Mouse (Mus musculus): ENCODE results near the gene Tmprss9. TPM values are rescaled to one million over a fixed set of nuclear protein-coding genes. Genes with fewer than 3 reads are reported as not detected.

The Tmprss9 gene
- total RNA-seq, 2 experiments from 2014 or later = not detected

DNA sequence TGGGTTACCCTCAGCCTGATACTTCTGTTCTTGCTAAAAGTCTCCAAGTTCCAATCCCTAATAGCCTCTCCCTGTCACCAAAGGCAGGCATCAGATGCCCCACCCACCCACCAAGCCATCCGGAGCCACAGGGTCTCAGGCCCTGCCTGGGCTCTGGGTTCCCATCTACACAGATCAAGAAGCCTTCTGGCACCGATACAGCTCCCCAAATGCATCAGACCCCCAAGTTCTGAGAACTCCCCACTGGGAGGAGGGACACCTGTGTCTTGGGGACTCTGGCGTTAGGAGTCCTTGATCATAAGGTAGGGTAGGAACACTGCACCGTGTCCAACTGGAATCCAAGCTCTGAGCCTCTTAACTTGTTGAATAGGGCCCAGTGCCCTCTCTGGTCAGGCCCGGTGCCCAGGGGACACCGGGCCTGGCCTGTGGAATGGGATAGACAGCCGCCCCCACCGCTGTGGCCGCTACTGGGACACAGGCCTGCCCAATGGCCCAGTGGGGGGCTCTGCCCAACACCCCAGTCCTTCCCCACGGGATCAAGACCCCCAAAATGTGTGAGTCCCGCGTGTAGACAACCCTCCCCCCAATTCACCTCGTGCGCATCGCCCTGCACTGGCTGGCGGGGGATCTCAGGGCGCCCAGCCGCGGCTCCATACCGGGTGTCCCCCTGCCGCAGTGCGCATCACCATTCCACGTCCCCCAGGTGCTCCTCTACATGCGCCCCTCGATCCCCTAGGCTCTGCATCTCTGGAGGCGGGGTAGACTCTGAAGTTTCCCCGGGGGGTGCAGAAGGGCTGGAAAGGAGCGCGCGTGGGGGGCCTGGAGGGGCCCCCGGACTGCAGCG, 28.3 kb upstream of the Tmprss9 start:
- no peak for DNase-seq (ENCODE audit: low spot score)

DNA sequence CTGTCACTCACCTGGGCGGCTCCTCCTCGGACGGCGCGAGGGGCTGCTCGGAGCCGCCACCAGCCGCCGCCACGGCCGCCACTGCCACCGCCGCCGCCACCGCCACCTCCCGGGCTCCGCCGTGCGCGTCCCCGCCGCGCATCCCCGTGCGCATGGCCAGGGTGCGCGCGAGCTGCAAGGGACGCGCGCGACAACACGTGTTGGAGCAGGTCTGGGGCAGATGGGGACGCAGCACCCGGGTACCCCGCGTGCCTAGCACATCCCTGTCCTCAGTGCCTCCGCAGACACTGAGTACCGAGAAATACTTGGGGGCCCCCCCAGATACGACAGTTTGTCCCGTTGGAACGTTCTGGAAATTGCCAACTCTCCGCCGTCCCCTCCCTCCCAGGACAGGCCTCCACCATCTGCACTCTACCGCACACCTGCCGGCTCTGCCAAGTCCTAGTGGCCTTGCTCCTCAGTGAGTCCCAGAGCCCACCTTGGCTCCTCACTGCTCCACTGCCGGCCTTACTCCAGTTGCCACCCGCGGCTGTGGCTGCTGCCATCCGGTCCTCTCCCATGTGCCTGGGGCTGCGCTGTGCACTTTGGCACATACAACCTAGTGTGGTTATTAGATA, 27.6 kb upstream of the Tmprss9 start, which contains the start of gene Lingo3:
Gene Lingo3, minus strand, starts transcription at position 109 of the 617 bp plus-strand sequence.
- no peak for DNase-seq (ENCODE audit: low spot score)

DNA sequence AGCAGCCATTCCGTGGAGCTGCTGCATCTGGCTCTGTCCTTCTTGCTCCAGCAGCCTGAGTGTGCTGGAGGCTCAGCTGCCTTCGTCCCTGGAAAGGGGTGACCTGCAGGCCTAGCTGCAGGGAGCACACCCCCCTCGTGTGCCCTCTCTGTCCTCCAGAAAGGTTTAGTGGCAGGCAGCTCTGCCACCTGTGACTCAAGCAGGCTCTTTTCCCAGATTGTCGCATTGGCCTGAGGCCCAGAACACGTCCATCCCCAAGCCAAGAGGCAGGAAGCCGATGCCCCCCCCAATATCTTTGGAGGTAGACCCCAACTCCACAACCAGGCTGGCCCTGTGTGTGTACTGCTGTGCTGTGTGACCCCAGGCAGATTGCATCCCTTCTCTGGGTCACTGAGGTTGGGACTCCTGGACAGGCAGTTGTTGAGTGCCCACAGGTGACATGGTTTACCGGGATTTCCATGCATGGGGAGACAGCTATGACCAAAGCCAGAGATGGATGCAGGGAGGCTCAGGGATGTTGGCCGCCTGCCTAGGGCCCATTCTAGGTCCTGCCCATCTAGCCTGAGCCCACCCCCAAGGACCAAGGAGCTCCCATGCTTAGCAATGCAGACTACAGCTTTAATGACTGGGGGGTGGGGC, 26.5 kb upstream of the Tmprss9 start:
- no peak for DNase-seq (ENCODE audit: low spot score)

DNA sequence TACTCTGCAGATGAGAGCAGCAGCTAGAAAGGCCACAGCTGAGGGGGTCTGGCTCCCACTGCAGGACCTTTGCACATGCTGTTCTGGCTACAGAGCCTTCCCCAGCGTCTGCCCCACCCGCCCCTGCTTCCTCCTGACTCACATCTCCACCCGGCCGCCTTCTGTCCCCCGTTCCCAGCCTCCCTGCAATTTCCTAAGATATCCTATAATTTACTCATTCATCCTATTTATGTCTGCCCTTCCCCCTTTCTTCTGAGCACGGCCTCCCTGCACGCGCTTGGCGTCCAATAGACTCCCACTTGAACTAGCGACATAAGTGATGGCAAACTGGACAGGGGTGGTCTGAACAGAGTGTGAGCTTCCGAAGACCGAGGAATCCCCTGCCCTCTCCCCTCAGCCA, 25.9 kb upstream of the Tmprss9 start:
- no peak for DNase-seq (ENCODE audit: low spot score)

DNA sequence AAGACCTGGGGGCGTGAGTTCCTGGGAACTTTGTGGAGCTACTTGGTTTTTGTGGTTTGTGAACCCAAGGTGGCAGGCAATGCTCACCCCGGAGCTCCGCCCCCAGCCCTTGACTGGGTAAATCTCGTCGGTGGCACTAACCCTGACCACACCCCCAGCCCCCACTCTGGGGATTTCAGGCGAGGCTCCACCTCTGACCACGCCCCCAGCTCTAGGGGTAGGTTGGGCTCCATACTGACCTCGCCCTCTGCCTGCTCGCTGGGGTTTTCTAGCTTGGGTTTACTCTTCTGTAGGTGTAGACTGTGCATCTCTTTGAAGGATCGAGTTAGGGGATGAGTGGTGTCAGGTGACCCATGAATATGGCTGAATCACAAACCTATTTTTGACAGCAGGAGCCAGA, 23.1 kb upstream of the Tmprss9 start:
- DNase-seq (ENCODE audit: low spot score) = peak; percentile 67

DNA sequence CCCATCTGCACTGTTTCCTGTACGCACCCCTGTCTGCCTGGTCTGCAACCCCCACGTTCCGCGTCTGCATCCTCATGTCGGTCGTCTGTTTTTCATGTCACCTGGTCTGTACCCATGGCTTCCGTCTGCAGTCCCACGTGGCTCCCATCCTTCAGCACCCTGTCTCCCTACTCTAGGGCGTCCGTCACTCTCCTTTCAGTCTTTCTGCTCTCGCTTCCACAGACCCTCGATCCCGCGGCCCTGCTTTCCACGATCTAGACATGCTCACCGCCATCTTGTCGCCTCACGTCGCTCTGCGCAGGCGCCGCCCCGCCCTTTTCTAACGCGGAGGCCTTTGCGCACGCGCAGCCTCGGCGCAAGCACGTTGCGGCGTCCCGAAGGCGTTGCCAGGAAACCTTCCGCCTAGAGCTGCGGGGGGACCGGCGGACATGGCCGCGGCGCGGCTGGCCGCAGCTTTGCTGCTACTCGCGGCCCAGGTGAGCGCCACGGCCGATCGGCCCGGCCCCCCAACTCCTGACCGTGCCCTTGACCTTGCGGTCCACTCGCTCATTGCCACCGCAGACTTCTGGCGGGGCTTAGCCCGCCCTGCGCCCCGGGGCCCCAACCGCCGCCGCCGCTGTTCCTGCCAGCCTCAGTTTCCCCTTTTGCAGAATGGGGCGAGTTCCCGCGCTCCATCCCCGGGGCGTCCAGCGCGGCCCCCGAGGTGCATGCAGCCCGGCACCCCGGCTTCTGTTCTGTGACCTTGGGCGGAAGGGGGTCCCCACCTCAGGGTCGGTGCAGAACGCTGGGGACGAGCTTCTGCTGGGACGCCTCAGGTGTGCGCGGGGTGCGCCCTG, 16.5 kb upstream of the Tmprss9 start, which contains the start of the genes Lsm7 and Sppl2b:
Gene Lsm7, minus strand, starts transcription at position 297 of the 836 bp plus-strand sequence.
Gene Sppl2b, plus strand, starts transcription at position 363 of the 836 bp plus-strand sequence.
- peak; percentile 97 for DNase-seq (ENCODE audit: low spot score)

DNA sequence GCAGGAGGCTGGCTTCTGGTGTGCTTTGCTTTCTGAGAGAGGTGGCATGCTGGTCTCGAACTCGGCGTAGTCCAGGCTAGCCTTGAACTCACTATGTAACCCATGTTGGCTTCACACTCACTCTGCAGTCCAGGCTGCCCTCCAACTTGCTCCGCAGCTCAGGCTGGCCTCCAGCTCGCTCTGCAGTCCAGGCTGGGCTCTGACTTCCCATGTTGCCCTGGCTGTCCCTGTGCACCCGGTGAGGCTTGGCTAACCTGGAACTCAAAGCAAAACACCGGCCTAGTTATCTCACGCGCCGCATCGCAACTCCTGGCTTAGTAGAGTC, 15.9 kb upstream of the Tmprss9 start:
- DNase-seq (ENCODE audit: low spot score) = no peak

DNA sequence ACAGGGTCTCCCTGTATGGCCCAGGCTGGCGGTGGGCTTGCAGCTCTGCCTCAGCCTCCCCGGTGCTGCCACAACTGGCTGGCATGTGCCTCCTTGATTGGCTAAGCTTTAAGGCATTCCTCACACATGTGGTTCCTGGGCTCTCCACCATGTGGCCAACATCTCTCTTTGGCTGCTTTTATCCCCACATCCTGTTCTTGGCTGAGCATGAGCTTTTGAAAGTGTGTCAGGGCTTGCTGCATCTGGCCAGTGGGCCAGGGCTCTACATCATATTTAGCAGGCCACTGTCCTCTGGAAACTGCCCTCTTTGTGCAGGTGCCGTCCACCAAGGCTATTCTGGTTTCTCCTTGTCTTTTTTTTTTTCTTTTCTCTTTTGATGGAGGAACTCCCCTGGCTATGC, 15.4 kb upstream of the Tmprss9 start:
- no peak for DNase-seq (ENCODE audit: low spot score)

DNA sequence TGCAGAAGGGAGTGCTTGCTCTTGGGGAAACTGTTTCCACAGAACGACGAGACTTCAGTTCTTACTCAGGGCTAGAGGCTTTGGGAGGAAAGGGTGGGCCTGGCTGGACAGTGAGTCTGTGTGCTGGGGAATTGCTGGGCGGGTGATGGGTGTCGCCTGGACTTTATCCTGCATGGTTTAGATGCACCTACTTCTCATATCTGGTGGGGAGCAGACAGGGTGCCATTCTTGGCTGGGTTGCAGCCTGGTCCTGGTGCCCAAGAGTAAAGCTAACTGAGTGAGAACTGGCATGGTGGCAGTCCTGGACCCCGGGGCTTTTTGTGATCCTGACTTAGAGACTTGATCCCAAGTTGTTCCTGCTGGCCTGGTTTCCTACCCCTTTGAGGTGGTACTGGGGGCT, 14.7 kb upstream of the Tmprss9 start:
- DNase-seq (ENCODE audit: low spot score) = no peak

DNA sequence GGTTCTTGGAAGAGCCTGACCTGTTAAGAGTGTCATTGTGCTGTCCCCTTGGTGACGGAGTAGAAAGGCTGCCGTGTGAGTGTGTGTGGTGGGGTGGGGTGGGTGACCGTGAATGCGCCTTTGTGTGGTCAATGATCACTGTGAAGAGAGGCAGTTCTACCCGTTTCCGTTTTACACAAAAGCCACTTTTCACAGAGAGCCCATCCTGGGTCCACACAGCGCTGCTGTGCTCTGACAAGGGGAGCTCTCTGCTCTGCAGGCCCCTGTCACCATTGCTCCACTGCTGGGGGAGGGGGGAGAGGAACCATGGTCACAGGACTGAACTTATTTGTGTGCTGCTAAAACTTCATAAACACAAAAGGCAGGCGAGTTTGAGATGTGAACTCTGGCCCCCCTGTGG, 14.3 kb upstream of the Tmprss9 start:
- DNase-seq (ENCODE audit: low spot score) = no peak

DNA sequence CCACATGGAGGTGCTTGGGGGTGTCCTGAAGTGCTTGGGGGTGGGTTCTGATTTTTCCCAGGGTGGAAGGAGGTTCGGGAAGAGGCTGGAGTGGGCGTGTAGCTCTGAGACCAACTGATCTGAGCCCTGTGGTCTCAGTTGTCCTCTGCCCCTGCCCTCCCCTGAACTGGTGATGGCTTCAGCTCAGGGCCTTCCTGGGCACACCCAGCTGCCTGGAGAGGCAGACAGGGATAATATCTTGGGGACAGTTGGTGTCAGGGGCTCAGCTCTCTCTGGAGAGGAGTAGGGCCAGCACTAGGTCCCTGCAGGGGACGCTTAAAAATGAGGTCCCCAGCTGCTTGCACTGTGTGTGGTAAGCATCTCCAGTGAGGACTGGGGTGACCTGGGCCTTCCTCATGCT, 13.8 kb upstream of the Tmprss9 start:
- DNase-seq (ENCODE audit: low spot score) = no peak

DNA sequence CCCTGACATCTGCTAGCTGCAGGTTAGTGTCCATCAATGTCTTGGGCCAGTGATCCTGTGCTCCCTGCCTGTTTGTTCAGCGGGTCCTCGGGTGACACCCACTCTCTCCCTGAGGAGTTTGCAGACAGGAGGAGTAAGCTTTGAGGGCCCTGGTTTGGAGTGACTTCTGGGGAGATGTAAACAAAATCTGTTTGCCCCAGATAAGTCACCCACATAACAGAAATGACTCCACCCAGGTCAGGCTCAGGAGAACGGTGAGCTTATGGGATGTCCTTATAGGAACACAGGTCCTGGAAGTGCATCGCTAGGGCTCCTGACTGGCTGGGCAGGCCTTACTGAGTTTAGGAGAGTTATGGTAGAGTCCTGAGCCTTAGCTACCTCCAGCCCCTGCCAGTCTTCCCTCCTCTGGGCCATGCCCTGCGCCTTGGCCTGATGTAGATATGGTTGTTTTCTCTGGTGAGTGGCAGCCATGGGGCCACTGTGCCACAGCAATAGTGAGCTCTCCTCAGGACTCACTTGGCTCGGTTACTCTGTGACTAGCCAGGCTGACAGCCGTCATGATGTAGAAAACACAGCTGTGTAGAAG, 13.2 kb upstream of the Tmprss9 start:
- DNase-seq (ENCODE audit: low spot score) = no peak

DNA sequence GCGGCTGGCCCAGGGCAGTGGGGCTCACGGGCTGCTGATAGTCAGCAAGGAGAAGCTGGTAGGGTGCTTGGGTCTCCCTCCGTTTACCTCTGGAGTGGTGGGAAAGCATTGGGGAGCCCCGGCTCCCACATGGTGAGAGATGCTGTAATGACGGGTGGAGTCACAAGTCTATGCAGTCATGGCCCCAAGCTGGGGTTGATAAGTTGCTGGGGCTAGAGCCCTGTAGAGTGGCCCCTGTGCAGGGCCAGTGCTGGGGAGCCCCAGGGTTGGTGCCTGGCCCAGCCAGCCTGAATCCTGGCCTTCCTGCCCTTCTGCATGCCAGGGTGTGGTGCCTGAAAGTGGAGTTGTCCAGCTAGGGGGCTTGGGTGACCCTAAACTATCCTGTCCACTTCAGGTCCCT, 9.3 kb upstream of the Tmprss9 start:
- DNase-seq (ENCODE audit: low spot score) = no peak

DNA sequence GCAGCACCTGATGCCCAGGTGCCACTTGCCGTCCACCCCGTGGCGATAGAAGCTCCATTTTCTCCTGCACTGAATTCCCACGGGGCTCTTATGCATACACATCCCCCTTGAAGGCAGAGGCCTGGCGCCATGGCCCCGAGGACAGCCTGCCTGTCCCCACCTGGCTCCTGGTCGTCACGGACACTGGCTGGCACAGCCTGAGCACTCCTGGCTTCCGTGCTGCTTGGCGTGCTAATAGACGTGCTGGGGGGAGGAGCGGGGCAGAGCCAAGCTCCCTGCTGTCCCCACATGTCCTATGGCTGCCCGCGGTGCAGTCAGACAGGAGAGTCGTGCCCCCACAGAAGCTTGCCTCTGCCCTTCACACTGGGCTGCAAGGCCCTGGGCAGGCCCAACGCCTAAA, 7.2 kb upstream of the Tmprss9 start:
- DNase-seq (ENCODE audit: low spot score) = peak; percentile 80

DNA sequence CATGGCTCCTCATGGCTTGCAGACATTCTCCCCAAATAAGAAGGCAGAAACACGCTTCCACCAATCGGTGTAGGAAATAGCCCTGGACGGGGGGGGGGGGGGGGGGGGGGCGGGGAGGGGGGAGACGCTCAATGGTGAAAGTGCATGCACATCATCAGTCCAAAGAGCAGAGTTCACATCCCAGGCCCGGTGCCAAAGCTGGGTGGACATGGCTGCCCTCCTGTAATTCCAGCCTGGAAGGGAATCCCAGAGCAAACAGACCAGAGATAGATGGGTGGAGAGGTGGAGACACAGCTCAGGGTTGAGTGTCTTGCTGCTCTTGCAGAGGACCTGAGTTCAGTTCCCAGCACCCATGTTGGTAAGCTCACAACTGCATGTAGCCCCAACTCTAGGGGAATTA, 655 bp upstream of the Tmprss9 start:
- DNase-seq (ENCODE audit: low spot score) = no peak

DNA sequence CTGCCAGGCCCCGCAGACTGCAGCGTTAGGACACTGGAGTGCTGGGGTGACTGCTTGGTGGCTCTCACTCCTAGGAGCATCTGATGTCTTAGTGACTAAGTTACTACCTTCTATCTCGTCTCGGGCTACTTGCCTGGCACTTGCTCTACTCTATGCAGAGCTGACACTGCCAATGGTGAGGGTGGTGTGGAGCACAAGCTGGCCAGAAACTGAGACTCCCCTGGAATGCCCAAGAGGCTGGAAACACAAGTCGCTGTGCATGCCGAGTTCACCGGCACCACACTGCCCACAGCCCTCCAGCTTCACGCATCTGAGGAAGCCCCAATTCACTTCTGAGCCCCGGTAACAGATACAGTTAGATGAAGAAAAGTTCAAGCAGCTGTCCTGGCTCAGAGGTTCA, 2.4 kb downstream of the Tmprss9 start:
- DNase-seq (ENCODE audit: low spot score) = peak; percentile 52

DNA sequence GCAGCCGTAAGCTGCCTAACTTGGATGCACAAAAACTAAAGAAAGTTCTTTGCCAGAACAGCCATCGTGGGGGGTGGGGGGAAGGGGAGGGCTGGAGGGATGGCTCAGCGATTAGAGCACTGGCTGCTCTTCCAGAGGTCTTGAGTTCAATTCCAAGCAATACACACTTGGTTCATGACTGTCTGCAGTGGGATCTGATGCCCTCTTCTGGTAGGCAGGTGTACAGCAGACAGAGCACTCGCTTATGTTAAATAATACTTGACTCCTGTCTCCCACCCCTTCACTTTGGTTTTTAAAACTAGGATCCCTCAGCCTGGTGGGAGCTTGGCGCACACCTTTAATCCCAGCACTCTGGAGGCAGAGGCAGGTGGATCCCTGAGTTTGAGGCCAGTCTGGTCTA, 4.4 kb downstream of the Tmprss9 start:
- DNase-seq (ENCODE audit: low spot score) = peak; percentile 70

DNA sequence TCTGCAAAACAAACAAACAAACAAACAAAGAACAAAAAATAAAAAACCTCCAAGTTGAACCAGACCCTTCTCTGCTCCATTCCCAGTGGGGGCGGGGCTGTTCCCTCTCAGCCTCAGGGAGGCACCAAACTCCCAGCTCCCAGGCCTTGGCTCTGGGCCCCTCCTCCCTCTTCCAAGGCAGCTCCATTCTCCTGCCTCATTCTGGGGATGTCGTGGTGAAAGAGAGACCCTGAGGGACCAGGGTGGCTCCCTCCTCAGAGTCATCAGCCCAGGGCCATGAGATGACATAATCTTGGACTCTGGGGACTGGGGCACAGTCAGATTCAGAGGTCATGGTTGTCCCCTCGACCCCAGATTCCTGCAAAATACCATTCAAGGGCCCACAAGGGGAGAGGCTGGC, 4.9 kb downstream of the Tmprss9 start:
- DNase-seq (ENCODE audit: low spot score) = no peak

DNA sequence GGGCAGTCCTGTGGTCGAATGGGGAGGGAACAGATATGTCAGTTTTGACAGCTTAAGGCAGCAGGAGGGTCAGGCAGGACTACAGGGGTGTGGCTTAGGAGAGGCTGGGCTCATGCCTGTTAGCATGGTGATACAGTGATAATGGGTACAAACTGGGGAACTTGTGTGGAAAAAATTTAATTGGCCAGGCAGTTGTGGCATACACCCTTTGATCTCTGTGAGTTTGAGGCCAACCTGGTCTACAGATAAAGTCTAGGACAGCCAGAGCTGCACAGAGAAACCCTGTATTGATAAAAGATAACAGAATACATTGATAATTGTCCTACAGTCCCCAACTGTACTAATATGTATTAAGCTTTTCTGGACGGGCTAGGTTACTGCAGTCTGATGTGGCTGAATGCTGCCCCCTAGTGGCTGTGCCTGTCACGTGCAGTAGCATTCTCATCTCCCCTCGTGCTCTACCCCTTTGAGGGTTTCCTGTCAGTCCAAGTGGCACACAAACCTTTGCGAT, 8.5 kb downstream of the Tmprss9 start:
- DNase-seq (ENCODE audit: low spot score) = peak; percentile 74

DNA sequence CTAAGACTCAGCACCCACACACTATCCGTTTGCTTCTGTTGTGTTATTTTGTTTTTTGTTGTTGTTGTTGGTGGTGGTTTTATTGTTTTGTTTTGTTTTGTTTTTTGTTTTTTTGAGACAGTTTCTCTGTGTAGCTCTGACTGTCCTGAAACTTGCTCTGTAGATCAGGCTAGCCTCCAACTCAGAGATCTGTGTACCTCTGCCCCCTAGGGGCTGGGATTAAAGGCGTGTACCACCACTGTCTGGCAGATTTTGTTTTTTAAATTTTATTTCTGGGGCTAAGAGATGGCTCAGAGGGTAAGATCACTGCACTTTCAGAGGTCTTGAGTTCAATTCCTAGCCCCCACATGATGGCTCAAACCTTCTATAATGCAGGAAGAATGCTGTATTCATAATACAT, 9.3 kb downstream of the Tmprss9 start:
- DNase-seq (ENCODE audit: low spot score) = no peak

DNA sequence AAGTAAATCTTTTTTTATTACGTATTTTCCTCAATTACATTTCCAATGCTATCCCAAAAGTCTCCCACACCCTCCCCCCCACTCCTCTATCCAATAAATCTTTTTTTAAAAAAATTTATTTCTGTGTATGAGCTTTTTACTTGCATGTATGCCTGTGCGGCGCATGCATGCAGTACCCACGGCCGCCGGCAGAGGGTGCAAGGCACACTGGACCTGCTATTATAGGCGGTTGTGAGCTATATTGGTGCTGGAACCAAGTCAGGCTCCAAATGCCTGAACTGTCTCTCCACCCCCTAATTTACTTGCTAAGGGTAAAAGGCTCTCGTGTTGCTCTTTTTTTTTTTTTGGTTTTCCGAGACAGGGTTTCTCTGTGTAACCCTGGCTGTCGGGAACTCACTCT, 9.7 kb downstream of the Tmprss9 start:
- DNase-seq (ENCODE audit: low spot score) = peak; percentile 73

Measured in gastrocnemius, adult 18-20 months (tissue).